Mouse (Mus musculus): ENCODE data around the gene Muc2.
"Not testable (repeated sequence)": the region's sequence is repeated elsewhere in the genome, so short reads cannot be mapped to it uniquely, and the experiment has no call there.

DNA sequence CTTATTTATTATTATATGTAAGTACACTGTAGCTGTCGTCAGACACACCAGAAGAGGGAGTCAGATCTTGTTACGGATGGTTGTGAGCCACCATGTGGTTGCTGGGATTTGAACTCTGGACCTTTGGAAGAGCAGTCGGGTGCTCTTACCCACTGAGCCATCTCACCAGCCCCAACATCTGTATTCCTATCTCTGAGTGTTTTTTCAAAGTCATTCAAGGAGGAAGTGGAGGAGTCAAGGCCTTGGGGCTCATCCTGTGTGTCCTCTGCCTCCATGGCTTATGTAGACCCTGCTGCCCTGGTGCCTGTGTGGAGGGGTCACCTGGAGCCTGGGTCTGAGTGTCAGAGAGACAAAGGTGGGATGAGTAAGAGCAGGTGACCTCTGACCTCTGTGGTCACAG is 21.0 kb upstream of the Muc2 start:
- TF ChIP-seq CTCF (IDR thresholded peaks at IDR 0.05; ENCODE audit: low read depth, low read length); TAL1 (conservative IDR thresholded peaks at IDR 0.05; ENCODE audit: low read depth, low read length); POLR2AphosphoS5 (IDR thresholded peaks at IDR 0.05; ENCODE audit: insufficient replicate concordance, low read depth, low read length); GATA1 (IDR thresholded peaks at IDR 0.05; ENCODE audit: borderline replicate concordance, low read length); GATA2 (IDR thresholded peaks at IDR 0.05; ENCODE audit: borderline replicate concordance, low read depth, low read length): not testable (repeated sequence)

All from G1E (cell line).